Mouse (Mus musculus): Measurements from ENCODE around the gene Pgm1. TPM values are rescaled to one million over a fixed set of nuclear protein-coding genes. Genes with fewer than 3 reads are reported as not detected.
A peak's percentile ranks its signal among the peaks of the same experiment; 100 is the strongest.

The Pgm1 gene
- polyA plus RNA-seq, 1 experiment: 104 TPM

- no peak for TF ChIP-seq POLR2A (IDR thresholded peaks at IDR 0.05; ENCODE audit: borderline replicate concordance, insufficient read depth, low read length)
- no peak for TF ChIP-seq CTCF (IDR thresholded peaks at IDR 0.05; ENCODE audit: borderline replicate concordance, insufficient read depth, low read depth, low read length)
- WGBS: 6% methylated on average over 5 of the region's 5 CpGs
- H3K27ac ChIP-seq (ENCODE audit: insufficient read depth, low read length): no peak overlapping the region
- peak in 1 of 2 experiments; percentile 1 for DNase-seq
- H3K4me3 ChIP-seq (replicated peaks; ENCODE audit: insufficient read depth, low read depth, low read length): no peak overlapping the region
- no peaks in the 10 kb centered on the region for H3K4me1 ChIP-seq (ENCODE audit: control insufficient read depth, insufficient read depth, low read length)
- no peaks in the 10 kb centered on the region for H3K27me3 ChIP-seq (ENCODE audit: control insufficient read depth, insufficient read depth, low read length)
These were observed 71.8 kb downstream of the Pgm1 start for GRCm38 (mm10) chr4:100000971-100001370.

GRCm38 (mm10) chr4:100001806-100002205 is 72.6 kb downstream of the Pgm1 start:
- no peaks in the 10 kb centered on the region for H3K4me1 ChIP-seq (ENCODE audit: control insufficient read depth, insufficient read depth, low read length)
- TF ChIP-seq CTCF (IDR thresholded peaks at IDR 0.05; ENCODE audit: borderline replicate concordance, insufficient read depth, low read depth, low read length) (no peak), POLR2A (IDR thresholded peaks at IDR 0.05; ENCODE audit: borderline replicate concordance, insufficient read depth, low read length) (no peak)
- no peak for DNase-seq
- H3K4me3 ChIP-seq (replicated peaks; ENCODE audit: insufficient read depth, low read depth, low read length): no peak overlapping the region
- H3K27ac ChIP-seq (ENCODE audit: insufficient read depth, low read length): no peak overlapping the region
- no peaks in the 10 kb centered on the region for H3K27me3 ChIP-seq (ENCODE audit: control insufficient read depth, insufficient read depth, low read length)
- WGBS: 73% methylated on average over 7 of the region's 7 CpGs

GRCm38 (mm10) chr4:100007721-100008120 is 78.5 kb downstream of the Pgm1 start:
- Histone ChIP-seq H3K4me3 (replicated peaks; ENCODE audit: insufficient read depth, low read depth, low read length) (no peak overlapping the region), H3K4me1 (ENCODE audit: control insufficient read depth, insufficient read depth, low read length) (no peaks in the 10 kb centered on the region), H3K27me3 (ENCODE audit: control insufficient read depth, insufficient read depth, low read length) (no peaks in the 10 kb centered on the region), H3K27ac (ENCODE audit: insufficient read depth, low read length) (no peak overlapping the region)
- no peak for TF ChIP-seq POLR2A (IDR thresholded peaks at IDR 0.05; ENCODE audit: borderline replicate concordance, insufficient read depth, low read length)
- TF ChIP-seq CTCF (IDR thresholded peaks at IDR 0.05; ENCODE audit: borderline replicate concordance, insufficient read depth, low read depth, low read length): no peak
- WGBS: 84% methylated on average over 7 of the region's 7 CpGs
- DNase-seq: peak in 1 of 2 experiments; percentile 0

DNA sequence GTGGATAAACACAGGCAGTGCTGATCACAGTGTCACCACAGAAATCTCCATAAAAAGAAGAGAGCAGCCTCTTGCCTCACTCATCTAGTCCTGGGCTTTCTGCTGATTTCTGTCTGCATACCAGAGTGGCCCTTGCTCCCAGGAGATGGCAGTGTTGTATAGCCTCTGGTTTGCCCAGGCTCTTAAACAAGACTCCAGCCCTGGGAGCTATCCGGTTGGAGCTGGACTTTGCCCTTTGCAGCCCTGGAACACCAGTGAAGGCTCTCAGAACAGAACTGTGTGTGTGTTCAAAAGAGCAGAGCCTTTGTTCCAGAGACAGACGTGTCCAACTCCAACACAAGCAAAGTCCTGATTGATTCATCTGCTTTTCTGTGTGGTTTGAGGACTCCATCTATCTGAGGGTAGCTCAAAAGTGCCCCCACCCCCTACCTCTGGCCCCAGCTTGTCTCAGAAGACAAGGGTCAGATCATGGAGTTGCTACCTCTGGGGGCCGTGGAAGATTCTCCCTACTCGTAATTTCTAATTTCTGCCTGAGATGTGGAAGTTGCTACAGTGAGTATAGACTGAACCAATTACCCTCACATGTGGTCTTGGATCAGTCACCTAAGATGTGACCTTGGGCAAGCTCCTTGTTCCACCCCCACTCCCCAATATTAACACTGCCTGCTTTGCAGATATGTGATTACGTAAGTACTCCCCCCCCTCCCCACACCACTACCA is 79.3 kb downstream of the Pgm1 start:
- no peaks in the 10 kb centered on the region for H3K27me3 ChIP-seq (ENCODE audit: control insufficient read depth, insufficient read depth, low read length)
- H3K4me1 ChIP-seq (ENCODE audit: control insufficient read depth, insufficient read depth, low read length): no peaks in the 10 kb centered on the region
- peak; percentile 58 to 64 for DNase-seq
- no peak overlapping the region for H3K4me3 ChIP-seq (replicated peaks; ENCODE audit: insufficient read depth, low read depth, low read length)
- TF ChIP-seq CTCF (IDR thresholded peaks at IDR 0.05; ENCODE audit: borderline replicate concordance, insufficient read depth, low read depth, low read length) (peak; percentile 71), POLR2A (IDR thresholded peaks at IDR 0.05; ENCODE audit: borderline replicate concordance, insufficient read depth, low read length) (no peak)
- no peak overlapping the region for H3K27ac ChIP-seq (ENCODE audit: insufficient read depth, low read length)
- 27% methylated on average over 5 of the region's 5 CpGs for WGBS

DNA sequence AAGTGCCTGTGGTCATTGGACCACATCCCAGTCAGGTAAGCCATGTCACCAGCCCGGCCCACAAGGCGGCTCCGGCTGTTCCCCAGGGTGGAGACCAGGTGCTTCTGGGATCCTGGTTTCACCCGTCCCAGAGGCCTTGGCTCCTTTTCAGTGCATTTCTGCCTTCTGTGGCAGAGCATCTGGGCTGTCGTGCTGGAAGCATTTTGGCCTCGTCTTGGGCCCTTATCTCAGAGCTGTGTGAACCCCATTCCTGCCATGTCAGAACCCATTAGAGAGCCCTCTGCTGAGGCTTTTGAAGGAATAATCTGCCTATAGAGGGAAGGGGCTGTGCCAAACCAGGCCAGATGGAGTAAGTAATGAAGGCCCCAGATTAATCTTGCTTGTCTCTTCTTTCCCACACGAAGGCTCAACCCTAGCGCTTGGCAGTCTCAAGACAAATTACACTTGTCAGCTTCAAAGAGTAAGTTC is 80.0 kb downstream of the Pgm1 start:
- no peak for DNase-seq
- H3K4me3 ChIP-seq (replicated peaks; ENCODE audit: insufficient read depth, low read depth, low read length): no peak overlapping the region
- WGBS: 35% methylated on average over 8 of the region's 8 CpGs
- H3K4me1 ChIP-seq (ENCODE audit: control insufficient read depth, insufficient read depth, low read length): no peaks in the 10 kb centered on the region
- H3K27ac ChIP-seq (ENCODE audit: insufficient read depth, low read length): no peak overlapping the region
- H3K27me3 ChIP-seq (ENCODE audit: control insufficient read depth, insufficient read depth, low read length): no peaks in the 10 kb centered on the region
- no peak for TF ChIP-seq CTCF (IDR thresholded peaks at IDR 0.05; ENCODE audit: borderline replicate concordance, insufficient read depth, low read depth, low read length)
- TF ChIP-seq POLR2A (IDR thresholded peaks at IDR 0.05; ENCODE audit: borderline replicate concordance, insufficient read depth, low read length): no peak

DNA sequence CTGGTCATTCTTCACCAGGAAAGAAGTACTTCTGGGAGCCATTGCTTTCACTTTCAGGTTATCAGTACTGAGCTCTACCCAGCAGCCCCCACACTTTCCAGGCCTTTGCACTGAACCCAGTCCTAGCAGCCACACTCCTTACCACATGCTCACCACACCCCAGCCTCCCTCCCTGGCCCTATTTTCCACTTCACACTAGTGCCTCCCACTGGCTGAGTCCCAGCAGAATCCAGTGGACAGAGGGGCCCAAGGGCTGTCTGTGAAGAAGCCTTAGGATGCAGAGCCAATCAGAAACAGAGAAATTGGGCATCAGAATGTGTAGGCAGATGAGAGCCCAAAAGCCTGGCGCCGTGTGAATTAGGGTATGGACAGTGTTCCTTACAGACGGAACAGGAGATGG is 81.7 kb downstream of the Pgm1 start:
- WGBS: 74% methylated on average over 3 of the region's 3 CpGs
- TF ChIP-seq POLR2A (IDR thresholded peaks at IDR 0.05; ENCODE audit: borderline replicate concordance, insufficient read depth, low read length): no peak
- no peak for TF ChIP-seq CTCF (IDR thresholded peaks at IDR 0.05; ENCODE audit: borderline replicate concordance, insufficient read depth, low read depth, low read length)
- no peak for DNase-seq
- Histone ChIP-seq H3K4me1 (ENCODE audit: control insufficient read depth, insufficient read depth, low read length) (no peaks in the 10 kb centered on the region), H3K4me3 (replicated peaks; ENCODE audit: insufficient read depth, low read depth, low read length) (no peak overlapping the region), H3K27me3 (ENCODE audit: control insufficient read depth, insufficient read depth, low read length) (no peaks in the 10 kb centered on the region), H3K27ac (ENCODE audit: insufficient read depth, low read length) (no peak overlapping the region)

- Histone ChIP-seq H3K4me3 (replicated peaks; ENCODE audit: insufficient read depth, low read depth, low read length) (no peak overlapping the region), H3K4me1 (ENCODE audit: control insufficient read depth, insufficient read depth, low read length) (no peaks in the 10 kb centered on the region), H3K27ac (ENCODE audit: insufficient read depth, low read length) (no peak overlapping the region), H3K27me3 (ENCODE audit: control insufficient read depth, insufficient read depth, low read length) (no peaks in the 10 kb centered on the region)
- TF ChIP-seq CTCF (IDR thresholded peaks at IDR 0.05; ENCODE audit: borderline replicate concordance, insufficient read depth, low read depth, low read length) (no peak), POLR2A (IDR thresholded peaks at IDR 0.05; ENCODE audit: borderline replicate concordance, insufficient read depth, low read length) (no peak)
- WGBS: 58% methylated on average over 3 of the region's 3 CpGs
- DNase-seq: no peak
These were observed 82.3 kb downstream of the Pgm1 start for GRCm38 (mm10) chr4:100011563-100011962.

GRCm38 (mm10) chr4:100012361-100013035 is 83.3 kb downstream of the Pgm1 start:
- Histone ChIP-seq H3K27me3 (ENCODE audit: control insufficient read depth, insufficient read depth, low read length) (no peaks in the 10 kb centered on the region), H3K27ac (ENCODE audit: insufficient read depth, low read length) (no peak overlapping the region), H3K4me3 (replicated peaks; ENCODE audit: insufficient read depth, low read depth, low read length) (no peak overlapping the region), H3K4me1 (ENCODE audit: control insufficient read depth, insufficient read depth, low read length) (no peaks in the 10 kb centered on the region)
- TF ChIP-seq CTCF (IDR thresholded peaks at IDR 0.05; ENCODE audit: borderline replicate concordance, insufficient read depth, low read depth, low read length) (no peak), POLR2A (IDR thresholded peaks at IDR 0.05; ENCODE audit: borderline replicate concordance, insufficient read depth, low read length) (no peak)
- 74% methylated on average over 8 of the region's 8 CpGs for WGBS
- no peak for DNase-seq
